Mouse (Mus musculus) ES-E14 (cell line): ENCODE data around the gene Eif2ak4. TPM values are rescaled to one million over a fixed set of nuclear protein-coding genes. Genes with fewer than 3 reads are reported as not detected.

Source experiments
- DNase-seq: peaks from one replicate; pipeline ENCODE4 v3.0.0-alpha.2; 2013; ENCODE audit warnings: low read depth, low spot score
- H3K27ac ChIP-seq: 2 replicates; pipeline ENCODE4 v1.5.1; 2012; ENCODE audit warnings: low read depth, mild to moderate bottlenecking, low read length, moderate library complexity, mixed read lengths; ENCODE audit not compliant: poor library complexity, insufficient read depth, severe bottlenecking
- H3K36me3 ChIP-seq: 2 replicates; pipeline ENCODE4 v1.6.1; 2012; ENCODE audit warnings: mild to moderate bottlenecking, low read length, moderate library complexity, mixed read lengths; ENCODE audit not compliant: control insufficient read depth, poor library complexity, insufficient read depth, severe bottlenecking
- H3K4me1 ChIP-seq, 2 experiments: fragments of 150-350 bp in 1 of 2; sonication (generic) in 1 of 2; 2 replicates each; pipeline ENCODE4 v1.6.1; 2012; ENCODE audit warnings: low read length in 2 of 2, mild to moderate bottlenecking in 1 of 2, mixed read lengths in 1 of 2; ENCODE audit not compliant: control insufficient read depth in 2 of 2, insufficient read depth in 2 of 2, poor library complexity in 1 of 2
- H3K4me3 ChIP-seq, 2 experiments: fragments of 150-350 bp in 1 of 2; sonication (generic) in 1 of 2; 2 replicates each; pipeline ENCODE4 v1.5.1; 2012; ENCODE audit warnings: low read length in 2 of 2, low read depth in 1 of 2, mild to moderate bottlenecking in 1 of 2, mixed read lengths in 1 of 2; ENCODE audit not compliant: insufficient read depth in 1 of 2, poor library complexity in 1 of 2, severe bottlenecking in 1 of 2
- H3K9ac ChIP-seq: 2 replicates; pipeline ENCODE4 v1.6.1; 2012; ENCODE audit warnings: low read depth, mild to moderate bottlenecking, low read length, mixed read lengths; ENCODE audit not compliant: poor library complexity, insufficient read depth, severe bottlenecking
- H3K9me3 ChIP-seq: fragments of 150-350 bp; sonication (generic); 2 replicates; pipeline ENCODE4 v1.6.1; 2012; ENCODE audit warnings: low read depth, mild to moderate bottlenecking, low read length; ENCODE audit not compliant: control insufficient read depth, insufficient read depth
- CHD2 ChIP-seq: IDR thresholded peaks from 2 replicates; pipeline ENCODE4 v1.6.1; 2014; ENCODE audit warnings: mild to moderate bottlenecking, low read depth, low read length, inconsistent platforms
- HCFC1 ChIP-seq: IDR thresholded peaks from 2 replicates; pipeline ENCODE4 v1.6.1; 2012; ENCODE audit warnings: low read length, inconsistent platforms, borderline replicate concordance; ENCODE audit not compliant: insufficient read depth
- MAFK ChIP-seq: IDR thresholded peaks from 2 replicates; pipeline ENCODE4 v1.6.1; 2014; ENCODE audit warnings: mild to moderate bottlenecking, low read depth, low read length, inconsistent platforms; ENCODE audit not compliant: insufficient read depth
- ZC3H11A ChIP-seq: IDR thresholded peaks from 2 replicates; pipeline ENCODE4 v1.6.1; 2012; ENCODE audit warnings: low read depth, mild to moderate bottlenecking, inconsistent platforms, low read length, borderline replicate concordance
- ZNF384 ChIP-seq: IDR thresholded peaks from 2 replicates; pipeline ENCODE4 v1.6.1; 2012; ENCODE audit warnings: low read depth, low read length, inconsistent platforms
- in situ Hi-C, 2 experiments: fragments of 600-800 bp; cut with MboI; formaldehyde crosslinking; loops; one replicate each; pipeline ENCODE4 v1.15.1; 2025; ENCODE audit warnings: low sequenced_read_pairs in 2 of 2, inconsistent platforms in 1 of 2; ENCODE audit not compliant: unreplicated experiment in 2 of 2
- total RNA-seq: library from RNA; depleted of rRNA; stranded (reverse); fragments of 300-350 nt; gene quantifications from 2 replicates; pipeline ENCODE4 v1.2.3, GENCODE M21; 2012; rRNA removed

The Eif2ak4 gene
- total RNA-seq: 8.1 and 10.5 TPM in 2 replicates

GRCm38 (mm10) chr2:118388341-118389335 lies at the start of gene Eif2ak4:
Eif2ak4 (plus strand) TSS chr2:118388618.
- Histone ChIP-seq H3K4me1 (peaks cover 0 to 3% of the 10 kb centered on the region in 2 experiments; a peak in 2 of 4 replicates), H3K9me3 (no peaks in the 10 kb centered on the region), H3K27ac (no peak within 1 kb of the TSS), H3K9ac (peak within 1 kb of the TSS; percentile 83), H3K4me3 (peak within 1 kb of the TSS; percentile 77 to 94), H3K36me3 (no peaks in the 10 kb centered on the region)
- TF ChIP-seq ZNF384 (no peak), ZC3H11A (no peak), HCFC1 (no peak), MAFK (no peak), CHD2 (no peak)
- peak; percentile 99 for DNase-seq
- in situ Hi-C loops: no loop called here

GRCm38 (mm10) chr2:118341295-118341694 lies 47.1 kb upstream of the Eif2ak4 start:
- Histone ChIP-seq H3K9me3 (no peaks in the 10 kb centered on the region), H3K9ac (no peak overlapping the region), H3K4me1 (no peaks in the 10 kb centered on the region; a peak in 1 of 4 replicates), H3K27ac (no peak overlapping the region), H3K36me3 (no peaks in the 10 kb centered on the region), H3K4me3 (no peak overlapping the region)
- DNase-seq: no peak
- in situ Hi-C loops: no loop called here
- no peak for TF ChIP-seq ZNF384
- TF ChIP-seq MAFK: no peak
- no peak for TF ChIP-seq HCFC1
- TF ChIP-seq CHD2: no peak
- no peak for TF ChIP-seq ZC3H11A

- no peak for DNase-seq
- no peak overlapping the region for H3K9ac ChIP-seq
- no peak overlapping the region for H3K27ac ChIP-seq
- H3K4me3 ChIP-seq: no peak overlapping the region
- TF ChIP-seq ZC3H11A: no peak
- TF ChIP-seq HCFC1: no peak
- no peak for TF ChIP-seq ZNF384
- no peak for TF ChIP-seq CHD2
- TF ChIP-seq MAFK: no peak
- no peaks in the 10 kb centered on the region for H3K36me3 ChIP-seq
- no peaks in the 10 kb centered on the region; a peak in 1 of 4 replicates for H3K4me1 ChIP-seq
- H3K9me3 ChIP-seq: no peaks in the 10 kb centered on the region
- in situ Hi-C loops: no loop called here
These were observed 44.5 kb upstream of the Eif2ak4 start for GRCm38 (mm10) chr2:118343897-118344296.

GRCm38 (mm10) chr2:118345535-118345934 lies 42.9 kb upstream of the Eif2ak4 start:
- Histone ChIP-seq H3K36me3 (no peaks in the 10 kb centered on the region), H3K4me3 (no peak overlapping the region), H3K27ac (no peak overlapping the region), H3K4me1 (no peaks in the 10 kb centered on the region; a peak in 1 of 4 replicates), H3K9me3 (no peaks in the 10 kb centered on the region), H3K9ac (no peak overlapping the region)
- DNase-seq: no peak
- TF ChIP-seq HCFC1 (no peak), MAFK (no peak), ZNF384 (no peak), CHD2 (no peak), ZC3H11A (no peak)
- in situ Hi-C loops: no loop called here
